Mouse (Mus musculus) hindbrain, embryonic 16.5 days (tissue): Measurements from ENCODE around the gene Npcd. TPM values are rescaled to one million over a fixed set of nuclear protein-coding genes. Genes with fewer than 3 reads are reported as not detected.
A peak's percentile ranks its signal among the peaks of the same experiment; 100 is the strongest.

Experiments used
- ATAC-seq: fragments of 200-750 bp; cut with Nextera tagmentation; 2 replicates; pipeline ENCODE4 v1.8.0; 2017; ENCODE audit warnings: moderate TSS enrichment, moderate library complexity
- H3K27ac ChIP-seq: fragments of 300-500 bp; sonication (generic); 2 replicates; pipeline ENCODE4 v1.5.1; 2014; ENCODE audit warnings: low read depth, mild to moderate bottlenecking, control low read depth, low read length, moderate library complexity
- H3K27me3 ChIP-seq: fragments of 300-500 bp; sonication (generic); replicated peaks from 2 replicates; pipeline ENCODE4 v1.6.1; 2014; ENCODE audit warnings: low read length; ENCODE audit not compliant: control insufficient read depth, insufficient read depth
- H3K36me3 ChIP-seq: fragments of 300-500 bp; sonication (generic); 2 replicates; pipeline ENCODE4 v1.6.1; 2014; ENCODE audit warnings: mild to moderate bottlenecking, low read length, moderate library complexity, mixed read lengths; ENCODE audit not compliant: control insufficient read depth, insufficient read depth
- H3K4me1 ChIP-seq: fragments of 300-500 bp; sonication (generic); 2 replicates; pipeline ENCODE4 v1.6.1; 2014; ENCODE audit warnings: low read depth, low read length; ENCODE audit not compliant: control insufficient read depth, insufficient read depth
- H3K4me2 ChIP-seq: fragments of 300-500 bp; sonication (generic); 2 replicates; pipeline ENCODE4 v1.6.1; 2014; ENCODE audit warnings: mild to moderate bottlenecking, low read length, control low read depth, moderate library complexity
- H3K4me3 ChIP-seq: fragments of 300-500 bp; sonication (generic); 2 replicates; pipeline ENCODE4 v1.5.1; 2014; ENCODE audit warnings: mild to moderate bottlenecking, low read length, control low read depth, moderate library complexity
- H3K9ac ChIP-seq: fragments of 300-500 bp; sonication (generic); 2 replicates; pipeline ENCODE4 v1.6.1; 2014; ENCODE audit warnings: low read depth, mild to moderate bottlenecking, control low read depth, low read length, moderate library complexity
- H3K9me3 ChIP-seq: fragments of 300-500 bp; sonication (generic); 2 replicates; pipeline ENCODE4 v1.6.1; 2014; ENCODE audit warnings: mild to moderate bottlenecking, low read length, moderate library complexity; ENCODE audit not compliant: control insufficient read depth
- WGBS: fragments of 180-500 bp; shearing (Covaris S2); extraction: QIAGEN DNeasy Blood & Tissue Kit; methylation state at CpG from one replicate; pipeline ENCODE4 v1.1.7; 2014; 5-methylcytosine and 5-hydroxymethylcytosine counted together
- polyA plus RNA-seq: library from polyadenylated mRNA; unstranded; fragments of >200 nt; fragmentation: Nextera tagmentation; extraction: Ambion mirVana; gene quantifications from 2 replicates; pipeline ENCODE4 v1.2.1, GENCODE M21; 2015

Npcd gene
- polyA plus RNA-seq, 1 experiment from 2014 or later: 0.41 TPM

DNA sequence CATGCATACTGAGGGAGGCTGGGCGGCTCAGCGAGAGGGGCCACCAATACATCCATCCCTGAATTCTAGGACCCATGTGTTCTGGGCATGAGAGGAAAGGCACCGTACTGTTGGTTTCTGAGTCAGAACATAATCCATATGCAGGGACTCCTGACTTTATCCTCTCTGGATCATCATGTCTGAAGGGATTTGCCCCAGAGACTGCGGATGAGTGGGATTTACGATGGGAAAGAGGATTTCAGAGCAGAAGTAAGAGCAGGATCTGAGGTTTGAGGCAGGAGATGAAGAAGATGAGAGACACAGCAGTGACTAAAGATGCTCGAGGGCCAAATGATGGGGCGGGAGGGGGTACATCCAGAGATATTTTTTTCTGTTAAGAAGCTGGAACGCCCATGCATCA is 39.5 kb upstream of the Npcd start:
- Histone ChIP-seq H3K4me2 (no peak overlapping the region), H3K9me3 (no peaks in the 10 kb centered on the region), H3K36me3 (no peaks in the 10 kb centered on the region), H3K4me3 (no peak overlapping the region), H3K9ac (no peak overlapping the region), H3K4me1 (no peaks in the 10 kb centered on the region), H3K27me3 (no peaks in the 10 kb centered on the region), H3K27ac (no peak overlapping the region)
- 90% methylated on average over 8 of the region's 8 CpGs for whole genome bisulfite sequencing
- no peak for ATAC-seq

DNA sequence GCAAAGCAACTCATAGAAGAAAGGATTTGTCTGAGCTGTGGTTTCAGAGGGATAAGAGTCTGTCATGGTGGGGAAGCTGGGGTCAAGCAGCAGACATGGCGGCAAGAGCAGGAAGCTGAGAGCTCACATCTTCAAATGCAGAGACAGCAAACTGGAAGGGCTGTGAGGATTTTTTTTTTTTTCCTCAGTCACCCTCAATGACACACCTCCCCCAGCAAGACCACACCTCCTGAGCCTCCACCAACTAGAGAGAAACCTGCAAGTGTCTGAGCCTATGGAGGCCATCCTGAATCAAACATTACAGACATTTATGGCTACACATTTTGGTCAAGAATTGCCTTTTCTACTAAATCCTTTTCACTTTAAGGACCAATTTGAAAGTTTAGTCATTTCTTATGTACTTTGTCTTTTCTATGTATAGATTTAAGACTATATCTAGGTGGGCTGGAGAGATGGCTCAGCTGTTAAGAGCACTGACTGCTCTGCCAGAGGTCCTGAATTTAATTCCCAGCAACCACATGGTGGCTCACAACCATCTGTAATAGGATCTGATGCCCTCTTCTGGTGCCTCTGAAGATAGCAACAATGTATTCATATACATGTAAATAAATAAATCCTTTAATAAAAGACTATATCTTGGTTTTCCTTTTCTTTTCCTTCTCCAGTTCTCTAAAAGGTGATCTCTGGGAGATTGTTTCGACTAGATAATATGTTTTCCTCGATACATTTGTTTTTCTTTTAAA is 33.4 kb upstream of the Npcd start:
- H3K27me3 ChIP-seq: no peaks in the 10 kb centered on the region
- no peaks in the 10 kb centered on the region for H3K36me3 ChIP-seq
- H3K4me2 ChIP-seq: no peak overlapping the region
- ATAC-seq: no peak
- no peaks in the 10 kb centered on the region for H3K9me3 ChIP-seq
- WGBS: 95% methylated on average over 3 of the region's 3 CpGs
- no peak overlapping the region for H3K9ac ChIP-seq
- no peak overlapping the region for H3K27ac ChIP-seq
- no peaks in the 10 kb centered on the region for H3K4me1 ChIP-seq
- no peak overlapping the region for H3K4me3 ChIP-seq

DNA sequence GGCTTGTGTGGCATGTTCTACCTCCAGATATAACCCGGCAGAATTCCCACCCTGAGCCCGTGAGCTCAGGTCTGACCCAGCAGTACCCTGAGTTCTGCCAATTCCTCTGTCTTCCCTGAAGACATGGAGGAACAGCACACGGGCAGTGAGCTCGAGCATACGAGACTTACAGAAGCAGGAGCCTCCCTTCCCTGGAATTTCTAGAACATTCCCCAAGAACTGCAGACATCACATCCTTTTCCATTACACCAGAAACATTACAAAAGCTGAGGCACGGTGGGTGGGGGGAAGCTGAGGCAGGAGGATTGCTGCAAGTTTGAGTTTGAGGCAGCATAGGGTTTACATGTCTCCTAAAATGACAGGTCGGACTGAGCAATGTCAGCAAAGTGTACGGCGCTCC is 25.8 kb upstream of the Npcd start:
- Histone ChIP-seq H3K27me3 (no peaks in the 10 kb centered on the region), H3K4me2 (no peak overlapping the region), H3K9ac (no peak overlapping the region), H3K4me1 (no peaks in the 10 kb centered on the region), H3K36me3 (no peaks in the 10 kb centered on the region), H3K4me3 (no peak overlapping the region), H3K27ac (no peak overlapping the region), H3K9me3 (no peaks in the 10 kb centered on the region)
- WGBS: 88% methylated on average over 9 of the region's 9 CpGs
- no peak for ATAC-seq

DNA sequence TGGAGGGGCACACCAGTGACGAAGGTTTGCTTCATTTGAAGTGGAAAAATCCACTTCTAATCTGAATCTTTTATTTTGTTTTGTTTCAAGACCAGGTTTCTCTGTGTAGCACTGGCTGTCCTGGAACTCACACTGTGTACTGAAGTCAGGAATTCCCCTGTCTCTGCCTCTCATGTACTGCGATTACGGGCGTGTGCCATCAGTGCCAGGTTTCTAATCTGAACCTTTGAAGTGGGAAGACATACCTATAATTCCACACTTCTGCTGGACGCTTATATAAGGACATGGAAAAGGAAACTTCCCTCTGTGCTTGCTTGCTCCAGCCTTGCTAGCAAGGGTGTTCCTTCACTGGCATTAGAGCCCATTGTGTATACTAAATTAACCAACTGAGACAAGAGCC is 24.9 kb upstream of the Npcd start:
- Histone ChIP-seq H3K36me3 (no peaks in the 10 kb centered on the region), H3K4me1 (no peaks in the 10 kb centered on the region), H3K4me2 (no peak overlapping the region), H3K27me3 (no peaks in the 10 kb centered on the region), H3K9ac (no peak overlapping the region), H3K4me3 (no peak overlapping the region), H3K9me3 (no peaks in the 10 kb centered on the region), H3K27ac (no peak overlapping the region)
- no peak for ATAC-seq
- 88% methylated on average over 5 of the region's 5 CpGs for WGBS

DNA sequence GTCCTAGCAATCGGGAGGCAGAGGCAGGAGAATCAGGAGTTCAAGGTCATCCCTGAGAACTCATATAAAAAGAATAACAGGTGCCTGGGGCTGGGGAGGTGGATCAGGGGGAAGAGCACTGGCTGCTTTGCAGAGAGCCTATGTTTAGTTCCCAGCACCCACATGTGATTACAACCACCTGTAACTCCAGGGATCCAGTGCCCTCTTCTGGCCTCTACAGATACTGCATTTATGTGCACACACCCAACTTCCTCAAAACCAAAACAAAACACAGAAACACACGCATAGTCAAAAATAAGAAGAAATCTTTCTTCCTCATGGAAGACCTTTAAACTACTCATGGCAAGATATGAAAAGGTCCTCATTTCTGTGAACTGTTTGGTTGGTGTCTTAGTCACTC is 16.1 kb upstream of the Npcd start:
- no peak overlapping the region for H3K27ac ChIP-seq
- H3K27me3 ChIP-seq: no peaks in the 10 kb centered on the region
- ATAC-seq: no peak
- H3K36me3 ChIP-seq: no peaks in the 10 kb centered on the region
- H3K4me3 ChIP-seq: no peak overlapping the region
- no peaks in the 10 kb centered on the region; the same call in 1 of the 2 replicates for H3K9me3 ChIP-seq
- H3K4me1 ChIP-seq: peaks cover 5% of the 10 kb centered on the region
- no peak overlapping the region for H3K9ac ChIP-seq
- 96% methylated on average over 2 of the region's 2 CpGs for WGBS
- H3K4me2 ChIP-seq: no peak overlapping the region

DNA sequence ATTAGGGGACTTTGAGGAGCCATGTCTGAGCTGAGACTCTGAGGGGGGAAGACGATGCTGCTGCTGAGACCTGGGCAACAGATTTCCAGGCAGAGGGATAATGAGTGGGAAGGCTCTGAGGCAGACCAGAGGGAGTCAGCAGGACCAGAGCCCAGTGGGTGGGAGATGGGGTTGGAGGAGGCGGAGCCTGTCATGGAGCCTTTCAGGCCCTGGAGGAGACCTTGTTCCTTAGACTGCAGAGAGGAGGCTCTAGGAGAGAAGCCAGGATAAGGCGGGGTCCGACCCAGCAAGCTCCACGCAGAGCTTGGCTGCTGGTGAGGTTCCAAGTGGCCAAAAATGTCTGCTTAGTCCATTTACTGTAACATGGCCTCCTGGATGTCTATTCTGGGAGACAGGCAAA is 13.1 kb upstream of the Npcd start:
- Histone ChIP-seq H3K27ac (peak overlapping the region; percentile 17; the same call in 1 of the 2 replicates), H3K9me3 (no peaks in the 10 kb centered on the region; the same call in 1 of the 2 replicates), H3K4me1 (peaks cover 5% of the 10 kb centered on the region), H3K4me3 (no peak overlapping the region), H3K4me2 (no peak overlapping the region), H3K36me3 (no peaks in the 10 kb centered on the region), H3K9ac (no peak overlapping the region; the same call in 1 of the 2 replicates), H3K27me3 (no peaks in the 10 kb centered on the region)
- ATAC-seq: peak; percentile 54; the same call in 1 of the 2 replicates
- WGBS: 21% methylated on average over 5 of the region's 5 CpGs

DNA sequence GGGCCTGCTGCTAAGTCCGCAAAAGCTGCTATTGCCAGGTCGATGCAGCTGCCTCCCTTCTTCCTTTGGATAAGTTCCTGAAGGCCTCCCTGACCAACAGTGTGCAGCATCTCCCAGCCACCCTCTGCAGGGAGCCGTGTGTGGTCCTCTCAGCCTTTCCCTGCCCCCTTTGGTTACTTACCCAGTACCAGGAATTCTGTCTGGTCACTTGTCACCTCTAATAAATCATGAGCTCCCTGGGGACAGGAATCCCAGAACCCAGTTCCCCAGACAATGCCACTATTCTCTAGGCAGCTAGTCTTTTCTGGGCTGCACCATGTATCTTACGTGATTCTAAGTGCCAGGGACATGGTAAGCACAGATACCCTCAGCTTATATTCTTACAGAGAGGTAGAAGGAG is 11.9 kb upstream of the Npcd start:
- H3K36me3 ChIP-seq: no peaks in the 10 kb centered on the region
- H3K9ac ChIP-seq: no peak overlapping the region
- no peak overlapping the region for H3K4me2 ChIP-seq
- no peak overlapping the region for H3K27ac ChIP-seq
- 46% methylated on average over 4 of the region's 4 CpGs for WGBS
- no peak for ATAC-seq
- no peaks in the 10 kb centered on the region; the same call in 1 of the 2 replicates for H3K9me3 ChIP-seq
- H3K27me3 ChIP-seq: no peaks in the 10 kb centered on the region
- H3K4me1 ChIP-seq: peaks cover 5% of the 10 kb centered on the region
- no peak overlapping the region for H3K4me3 ChIP-seq

DNA sequence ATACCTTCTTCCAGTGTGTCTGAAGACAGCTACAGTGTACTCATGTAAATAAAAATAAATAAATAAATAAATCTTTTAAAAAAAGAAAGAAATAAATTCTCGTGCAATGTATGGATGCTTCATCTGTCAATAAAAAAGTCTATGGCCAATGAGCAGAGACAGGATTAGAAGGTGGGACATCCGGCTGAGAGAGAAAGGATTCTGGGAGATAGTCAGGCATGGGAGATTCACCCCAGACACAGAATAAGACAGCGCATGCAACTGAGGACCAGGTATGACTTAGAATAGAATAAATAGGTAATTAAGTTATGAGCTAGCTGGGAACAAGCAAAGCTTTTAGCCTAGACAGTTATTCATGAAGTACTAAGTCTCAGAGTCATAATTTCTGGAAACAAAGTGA is 8.9 kb upstream of the Npcd start:
- no peak overlapping the region for H3K27ac ChIP-seq
- H3K4me2 ChIP-seq: no peak overlapping the region
- no peaks in the 10 kb centered on the region for H3K9me3 ChIP-seq
- H3K27me3 ChIP-seq: no peaks in the 10 kb centered on the region
- no peak for ATAC-seq
- no peak overlapping the region for H3K9ac ChIP-seq
- WGBS: 85% methylated on average over 3 of the region's 3 CpGs
- no peak overlapping the region for H3K4me3 ChIP-seq
- H3K4me1 ChIP-seq: peaks cover 5% of the 10 kb centered on the region
- no peaks in the 10 kb centered on the region for H3K36me3 ChIP-seq

DNA sequence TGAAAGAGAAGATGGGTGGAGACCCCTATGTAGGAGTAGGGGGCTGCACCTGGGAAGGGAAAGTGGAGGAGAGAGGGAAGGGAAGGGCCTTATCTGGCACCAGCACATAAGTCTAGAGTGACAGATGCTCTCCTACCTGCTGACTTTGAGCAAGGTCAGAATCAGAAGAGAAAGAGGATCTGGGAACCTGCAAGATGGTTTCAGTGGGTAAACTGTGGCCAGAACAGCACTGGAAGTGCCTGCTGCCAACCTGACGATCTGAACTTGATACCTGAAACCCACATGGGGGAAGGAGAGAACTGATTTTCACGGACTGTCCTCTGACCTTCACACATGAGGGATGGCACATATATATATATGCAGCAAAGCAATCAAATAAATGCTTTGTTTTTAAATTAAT is 6.2 kb upstream of the Npcd start:
- Histone ChIP-seq H3K27me3 (no peaks in the 10 kb centered on the region), H3K9me3 (no peaks in the 10 kb centered on the region), H3K9ac (no peak overlapping the region), H3K4me2 (no peak overlapping the region), H3K27ac (no peak overlapping the region), H3K4me1 (peaks cover 2% of the 10 kb centered on the region), H3K4me3 (no peak overlapping the region), H3K36me3 (no peaks in the 10 kb centered on the region)
- 74% methylated on average over 2 of the region's 2 CpGs for WGBS
- no peak for ATAC-seq
